Mouse (Mus musculus): ENCODE measurements around the gene Sirpb1a. TPM values are rescaled to one million over a fixed set of nuclear protein-coding genes. Genes with fewer than 3 reads are reported as not detected.

Gene Sirpb1a
- total RNA-seq (2023) = not detected in 4 replicates

GRCm38 (mm10) chr3:15426447-15426846 lies at the start of gene Sirpb1a:
TSS of gene Sirpb1a (minus strand) at chr3:15426520.

GRCm38 (mm10) chr3:15332063-15332462 lies 94.3 kb downstream of the Sirpb1a start, which contains the start of gene Gm9733:
TSS of gene Gm9733 (minus strand) at chr3:15332302.

Other genes starting within 250 kb of the Sirpb1a start
- not detected in 4 replicates for gene Gm9733, start 94.2 kb downstream of the Sirpb1a start, total RNA-seq (2023)
- 1.1 TPM in 1 of 4 replicates, not detected in the others for gene Sirpb1b, start 148.5 kb upstream of the Sirpb1a start, total RNA-seq (2023)